Mouse (Mus musculus) neural tube, embryonic 15.5 days (tissue): ENCODE data around the gene Clec16a. TPM values are rescaled to one million over a fixed set of nuclear protein-coding genes. Genes with fewer than 3 reads are reported as not detected.

Experiments used
- ATAC-seq: fragments of 200-750 bp; cut with Nextera tagmentation; 2 replicates; pipeline ENCODE4 v1.8.0; 2017; ENCODE audit warnings: mild to moderate bottlenecking, moderate TSS enrichment, moderate library complexity; ENCODE audit not compliant: low FRiP score
- H3K27ac ChIP-seq: fragments of 300-500 bp; sonication (generic); replicated peaks from 2 replicates; pipeline ENCODE4 v1.5.1; 2015; ENCODE audit warnings: mild to moderate bottlenecking, inconsistent platforms
- H3K27me3 ChIP-seq: fragments of 300-500 bp; sonication (generic); replicated peaks from 2 replicates; pipeline ENCODE4 v1.6.1; 2015; ENCODE audit warnings: inconsistent platforms
- H3K36me3 ChIP-seq: fragments of 300-500 bp; sonication (generic); 2 replicates; pipeline ENCODE4 v1.6.1; 2015; ENCODE audit warnings: inconsistent platforms
- H3K4me1 ChIP-seq: fragments of 300-500 bp; sonication (generic); 2 replicates; pipeline ENCODE4 v1.6.1; 2015; ENCODE audit warnings: inconsistent platforms
- H3K4me2 ChIP-seq: fragments of 300-500 bp; sonication (generic); 2 replicates; pipeline ENCODE4 v1.6.1; 2015; ENCODE audit warnings: inconsistent platforms, mild to moderate bottlenecking, moderate library complexity
- H3K4me3 ChIP-seq: fragments of 300-500 bp; sonication (generic); replicated peaks from 2 replicates; pipeline ENCODE4 v1.5.1; 2015; ENCODE audit warnings: mild to moderate bottlenecking, inconsistent platforms
- H3K9ac ChIP-seq: fragments of 300-500 bp; sonication (generic); replicated peaks from 2 replicates; pipeline ENCODE4 v1.6.1; 2015; ENCODE audit warnings: mild to moderate bottlenecking, inconsistent platforms
- H3K9me3 ChIP-seq: fragments of 300-500 bp; sonication (generic); replicated peaks from 2 replicates; pipeline ENCODE4 v1.6.1; 2016; ENCODE audit warnings: inconsistent platforms
- WGBS: fragments of 180-500 bp; shearing (Covaris S2); methylation state at CpG from one replicate; pipeline ENCODE4 v1.1.7; 2015; ENCODE audit warnings: mixed read lengths; 5-methylcytosine and 5-hydroxymethylcytosine counted together
- polyA plus RNA-seq: library from polyadenylated mRNA; unstranded; fragments of >200 nt; fragmentation: Nextera tagmentation; extraction: Ambion mirVana; gene quantifications from 2 replicates; pipeline ENCODE4 v1.2.1, GENCODE M21; 2015

The Clec16a gene
- polyA plus RNA-seq, 1 experiment from 2014 or later: 71.6 TPM

GRCm38 (mm10) chr16:10731785-10732184 is 186.6 kb downstream of the Clec16a start:
- peaks cover 12% of the 10 kb centered on the region; the same call in 1 of the 2 replicates for H3K4me1 ChIP-seq
- no peaks in the 10 kb centered on the region for H3K27me3 ChIP-seq
- ATAC-seq: no peak
- WGBS: 83% methylated on average over 4 of the region's 4 CpGs
- H3K9ac ChIP-seq: no peak overlapping the region
- no peak overlapping the region for H3K27ac ChIP-seq
- H3K4me2 ChIP-seq: no peak overlapping the region
- H3K4me3 ChIP-seq: no peak overlapping the region
- H3K36me3 ChIP-seq: no peaks in the 10 kb centered on the region
- no peaks in the 10 kb centered on the region for H3K9me3 ChIP-seq

GRCm38 (mm10) chr16:10732421-10732820 is 187.3 kb downstream of the Clec16a start:
- Histone ChIP-seq H3K27ac (no peak overlapping the region), H3K4me2 (no peak overlapping the region), H3K4me1 (peaks cover 12% of the 10 kb centered on the region; the same call in 1 of the 2 replicates), H3K9me3 (no peaks in the 10 kb centered on the region), H3K36me3 (no peaks in the 10 kb centered on the region), H3K4me3 (no peak overlapping the region), H3K27me3 (no peaks in the 10 kb centered on the region), H3K9ac (no peak overlapping the region)
- 84% methylated on average over 5 of the region's 5 CpGs for WGBS
- ATAC-seq: no peak

GRCm38 (mm10) chr16:10735781-10736180 is 190.6 kb downstream of the Clec16a start:
- H3K9ac ChIP-seq: no peak overlapping the region
- H3K9me3 ChIP-seq: no peaks in the 10 kb centered on the region
- H3K4me1 ChIP-seq: no peaks in the 10 kb centered on the region
- no peaks in the 10 kb centered on the region for H3K27me3 ChIP-seq
- WGBS: 76% methylated on average over 2 of the region's 2 CpGs
- H3K36me3 ChIP-seq: no peaks in the 10 kb centered on the region
- no peak overlapping the region for H3K4me3 ChIP-seq
- no peak overlapping the region for H3K27ac ChIP-seq
- ATAC-seq: no peak
- no peak overlapping the region for H3K4me2 ChIP-seq

GRCm38 (mm10) chr16:10736364-10736763 is 191.2 kb downstream of the Clec16a start:
- Histone ChIP-seq H3K9me3 (no peaks in the 10 kb centered on the region), H3K4me1 (no peaks in the 10 kb centered on the region), H3K27ac (no peak overlapping the region), H3K4me2 (no peak overlapping the region), H3K4me3 (no peak overlapping the region), H3K9ac (no peak overlapping the region), H3K36me3 (no peaks in the 10 kb centered on the region), H3K27me3 (no peaks in the 10 kb centered on the region)
- WGBS: 82% methylated on average over 10 of the region's 10 CpGs
- no peak for ATAC-seq

DNA sequence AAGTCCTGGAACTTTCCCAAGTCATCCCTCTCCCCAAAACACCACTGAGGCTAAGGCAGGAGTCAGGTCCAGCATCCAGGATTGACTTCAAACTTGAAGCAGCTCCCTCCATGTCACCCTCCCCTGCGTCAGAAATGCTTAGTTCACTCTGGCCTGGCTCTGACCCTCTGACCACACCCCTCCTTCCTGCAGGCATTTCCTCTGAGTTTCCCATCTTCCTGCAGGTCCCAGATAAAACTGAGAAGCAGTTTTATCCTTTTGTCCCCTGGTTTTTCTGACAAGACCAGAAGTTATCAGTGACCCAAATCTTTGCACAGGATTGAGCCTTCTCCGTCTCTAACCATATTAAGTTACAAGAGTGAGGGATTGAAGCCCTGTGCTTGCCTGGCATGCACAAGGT is 192.4 kb downstream of the Clec16a start:
- no peaks in the 10 kb centered on the region for H3K36me3 ChIP-seq
- WGBS: 69% methylated on average over 2 of the region's 2 CpGs
- no peak overlapping the region for H3K9ac ChIP-seq
- H3K4me3 ChIP-seq: no peak overlapping the region
- H3K4me2 ChIP-seq: no peak overlapping the region
- no peak for ATAC-seq
- no peak overlapping the region for H3K27ac ChIP-seq
- no peaks in the 10 kb centered on the region for H3K9me3 ChIP-seq
- no peaks in the 10 kb centered on the region for H3K4me1 ChIP-seq
- H3K27me3 ChIP-seq: no peaks in the 10 kb centered on the region

- Histone ChIP-seq H3K36me3 (no peaks in the 10 kb centered on the region), H3K9me3 (no peaks in the 10 kb centered on the region), H3K27me3 (no peaks in the 10 kb centered on the region), H3K9ac (no peak overlapping the region), H3K27ac (no peak overlapping the region), H3K4me1 (no peaks in the 10 kb centered on the region), H3K4me3 (no peak overlapping the region), H3K4me2 (no peak overlapping the region)
- 95% methylated on average over 3 of the region's 3 CpGs for WGBS
- no peak for ATAC-seq
These were observed 193.7 kb downstream of the Clec16a start for GRCm38 (mm10) chr16:10738866-10739265.

GRCm38 (mm10) chr16:10739854-10740398 is 194.8 kb downstream of the Clec16a start:
- Histone ChIP-seq H3K9me3 (no peaks in the 10 kb centered on the region), H3K4me2 (no peak overlapping the region), H3K27ac (no peak overlapping the region), H3K9ac (no peak overlapping the region), H3K4me3 (no peak overlapping the region), H3K4me1 (no peaks in the 10 kb centered on the region), H3K27me3 (no peaks in the 10 kb centered on the region), H3K36me3 (no peaks in the 10 kb centered on the region)
- WGBS: 69% methylated on average over 9 of the region's 9 CpGs
- no peak for ATAC-seq

DNA sequence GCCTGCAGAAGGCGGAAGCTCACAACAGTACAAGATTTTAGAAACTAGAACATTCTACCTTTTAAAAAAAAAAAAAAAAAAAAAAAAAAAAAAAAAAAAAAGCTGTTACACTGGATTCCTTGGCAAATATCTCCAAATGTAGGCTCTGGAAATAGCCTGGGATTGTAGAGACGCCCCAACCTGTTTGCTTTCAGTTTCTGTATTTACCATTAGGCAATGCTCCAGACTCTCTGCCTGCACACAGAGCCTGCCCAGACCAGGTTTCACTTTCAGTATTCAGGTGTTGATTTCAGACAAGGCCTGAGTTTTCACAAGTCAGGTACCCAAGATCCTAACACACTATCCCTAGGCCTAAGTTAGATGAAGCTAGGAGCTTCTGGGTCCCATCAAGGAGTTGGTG is 195.9 kb downstream of the Clec16a start:
- Histone ChIP-seq H3K9me3 (no peaks in the 10 kb centered on the region), H3K36me3 (no peaks in the 10 kb centered on the region), H3K27me3 (no peaks in the 10 kb centered on the region), H3K27ac (no peak overlapping the region), H3K4me3 (no peak overlapping the region), H3K4me2 (no peak overlapping the region), H3K4me1 (no peaks in the 10 kb centered on the region), H3K9ac (no peak overlapping the region)
- no peak for ATAC-seq
- WGBS: 100% methylated on average over 2 of the region's 2 CpGs

- H3K4me1 ChIP-seq: 0 out of 2 replicates have a peak, but pooled peaks cover 8% of the 10 kb centered on the region
- no peaks in the 10 kb centered on the region for H3K9me3 ChIP-seq
- no peak overlapping the region for H3K4me3 ChIP-seq
- ATAC-seq: no peak
- no peaks in the 10 kb centered on the region for H3K36me3 ChIP-seq
- no peak overlapping the region for H3K9ac ChIP-seq
- WGBS: 79% methylated on average over 7 of the region's 7 CpGs
- no peak overlapping the region for H3K4me2 ChIP-seq
- no peaks in the 10 kb centered on the region for H3K27me3 ChIP-seq
- no peak overlapping the region for H3K27ac ChIP-seq
These were observed 204.1 kb downstream of the Clec16a start for GRCm38 (mm10) chr16:10749226-10749625.

DNA sequence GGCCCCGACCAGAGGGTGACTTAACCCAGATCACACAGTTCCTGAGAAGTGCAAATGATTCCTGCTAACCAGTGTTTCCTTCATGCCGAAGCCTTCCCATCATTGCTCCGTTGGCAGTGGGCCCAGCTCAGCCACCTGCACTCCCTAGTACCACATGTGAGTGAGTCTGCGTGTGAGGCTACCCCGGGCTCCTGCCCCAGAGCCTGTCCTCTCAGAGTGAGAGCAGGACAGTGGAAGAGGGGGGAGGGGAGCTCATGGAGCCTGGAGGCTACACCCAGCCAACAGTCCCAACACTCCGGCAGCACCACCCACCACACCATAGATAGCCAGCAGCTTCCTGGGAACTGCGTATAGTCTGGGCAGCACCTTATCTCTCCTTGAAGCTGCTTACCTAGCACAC is 204.7 kb downstream of the Clec16a start:
- no peak overlapping the region for H3K27ac ChIP-seq
- ATAC-seq: 0 out of 2 replicates have a peak, but pooled peaks have one; percentile 24
- no peaks in the 10 kb centered on the region for H3K27me3 ChIP-seq
- H3K4me2 ChIP-seq: no peak overlapping the region
- H3K9ac ChIP-seq: no peak overlapping the region
- H3K4me1 ChIP-seq: 0 out of 2 replicates have a peak, but pooled peaks cover 8% of the 10 kb centered on the region
- H3K4me3 ChIP-seq: no peak overlapping the region
- no peaks in the 10 kb centered on the region for H3K9me3 ChIP-seq
- 52% methylated on average over 7 of the region's 7 CpGs for WGBS
- no peaks in the 10 kb centered on the region for H3K36me3 ChIP-seq

- Histone ChIP-seq H3K4me3 (no peak overlapping the region), H3K4me1 (0 out of 2 replicates have a peak, but pooled peaks cover 3% of the 10 kb centered on the region), H3K36me3 (no peaks in the 10 kb centered on the region), H3K27me3 (no peaks in the 10 kb centered on the region), H3K9ac (no peak overlapping the region), H3K4me2 (no peak overlapping the region), H3K9me3 (no peaks in the 10 kb centered on the region), H3K27ac (no peak overlapping the region)
- 91% methylated on average over 3 of the region's 3 CpGs for WGBS
- no peak for ATAC-seq
These were observed 209.6 kb downstream of the Clec16a start for GRCm38 (mm10) chr16:10754521-10755296.

GRCm38 (mm10) chr16:10756168-10756567 is 211.0 kb downstream of the Clec16a start:
- Histone ChIP-seq H3K36me3 (no peaks in the 10 kb centered on the region), H3K27me3 (no peaks in the 10 kb centered on the region), H3K4me1 (no peaks in the 10 kb centered on the region), H3K4me3 (no peak overlapping the region), H3K9me3 (no peaks in the 10 kb centered on the region), H3K27ac (no peak overlapping the region), H3K9ac (no peak overlapping the region), H3K4me2 (no peak overlapping the region)
- no peak for ATAC-seq
- WGBS: 74% methylated on average over 6 of the region's 6 CpGs
